Mouse (Mus musculus) hindlimb bud, embryonic 11.5 days (tissue): ENCODE results near the gene Prokr1.
"Not testable (repeated sequence)": the region's sequence is repeated elsewhere in the genome, so short reads cannot be mapped to it uniquely, and the experiment has no call there.

Experiments
- DNase-seq: peaks from one replicate; pipeline ENCODE4 v3.0.0-alpha.2; 2012; ENCODE audit warnings: low read depth, low spot score; ENCODE audit errors: extremely low spot score

Gene Prokr1

DNA sequence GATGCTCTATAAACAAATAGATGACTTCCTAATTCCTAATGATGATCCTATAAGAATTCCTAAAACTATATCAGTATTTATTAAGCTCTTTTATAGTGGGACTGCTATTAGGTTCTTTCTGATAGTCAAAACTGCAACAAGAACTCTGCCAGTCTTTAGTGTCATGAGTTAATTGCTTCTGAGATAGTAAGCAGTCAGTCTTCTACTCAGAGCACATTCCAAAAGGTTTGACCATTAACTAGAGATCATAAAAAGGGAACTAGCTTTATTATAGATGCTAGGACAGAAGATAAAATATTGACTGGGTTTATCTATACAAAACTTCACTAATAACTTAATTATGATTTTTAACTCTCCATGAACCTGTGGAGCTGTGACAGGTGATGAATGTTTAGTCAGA is 18.7 kb downstream of the Prokr1 start:
- DNase-seq = not testable (repeated sequence)

DNA sequence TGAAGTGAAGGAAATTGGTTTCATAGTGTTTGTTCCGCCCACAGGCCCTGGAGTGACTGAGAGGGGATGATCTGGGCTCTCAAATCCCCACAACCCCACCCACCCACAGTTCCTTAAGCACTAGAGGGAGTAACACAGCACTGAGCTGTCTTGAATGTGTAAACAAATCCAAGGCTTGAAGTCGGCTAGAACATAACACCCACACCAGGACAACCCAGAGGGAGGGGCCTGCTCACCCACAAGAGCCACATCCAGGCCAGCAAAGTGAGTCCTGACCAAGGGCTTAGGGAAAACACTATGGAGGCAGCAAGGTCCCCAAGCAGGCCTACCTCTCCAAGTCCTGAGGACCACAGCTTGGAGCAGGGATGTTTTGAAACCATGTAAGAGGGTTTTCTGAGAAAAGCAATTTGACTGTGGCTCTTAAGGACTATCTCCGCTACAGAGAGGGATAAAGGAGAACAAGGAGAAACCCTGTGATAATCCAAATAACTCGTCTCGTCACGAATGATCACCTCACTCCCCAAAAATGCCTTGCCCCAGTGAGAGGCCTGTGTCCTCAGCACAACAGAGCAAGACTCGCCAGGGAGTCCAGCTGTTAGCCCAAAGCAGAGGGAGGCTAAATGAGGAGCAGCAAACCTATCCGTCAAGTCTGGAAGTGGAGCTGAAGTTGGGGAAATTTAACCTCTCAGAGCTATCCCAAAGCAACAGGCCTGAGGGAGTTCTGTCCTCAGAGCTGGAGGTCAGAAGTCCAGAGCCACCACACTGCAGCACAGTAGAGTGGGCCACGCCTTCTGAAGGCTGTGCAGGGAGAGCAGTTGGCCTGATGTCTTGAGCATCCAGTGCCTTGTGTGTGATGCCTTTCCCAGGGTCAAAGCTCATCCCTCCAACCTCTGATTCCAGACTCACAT is 22.6 kb downstream of the Prokr1 start:
- no peak for DNase-seq

DNA sequence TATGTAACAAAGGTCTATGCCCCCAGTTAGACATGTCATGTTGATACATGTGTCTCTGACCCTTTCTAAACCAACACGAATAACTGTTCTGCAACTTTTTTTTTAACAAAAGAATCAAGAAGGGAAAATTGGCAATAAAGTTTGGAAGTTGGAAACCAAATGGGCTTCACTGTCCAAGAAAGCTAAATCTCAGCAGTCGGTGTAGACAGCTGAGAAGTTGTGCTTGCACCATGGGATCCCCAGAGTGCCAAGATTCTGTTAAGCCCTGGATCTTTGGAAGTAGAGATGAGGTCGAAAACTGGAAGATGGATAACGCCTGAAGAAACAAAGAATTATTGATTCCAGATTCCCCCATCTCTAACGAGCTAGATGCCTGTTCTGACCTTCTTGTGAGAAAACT is 25.4 kb downstream of the Prokr1 start:
- DNase-seq = no peak

DNA sequence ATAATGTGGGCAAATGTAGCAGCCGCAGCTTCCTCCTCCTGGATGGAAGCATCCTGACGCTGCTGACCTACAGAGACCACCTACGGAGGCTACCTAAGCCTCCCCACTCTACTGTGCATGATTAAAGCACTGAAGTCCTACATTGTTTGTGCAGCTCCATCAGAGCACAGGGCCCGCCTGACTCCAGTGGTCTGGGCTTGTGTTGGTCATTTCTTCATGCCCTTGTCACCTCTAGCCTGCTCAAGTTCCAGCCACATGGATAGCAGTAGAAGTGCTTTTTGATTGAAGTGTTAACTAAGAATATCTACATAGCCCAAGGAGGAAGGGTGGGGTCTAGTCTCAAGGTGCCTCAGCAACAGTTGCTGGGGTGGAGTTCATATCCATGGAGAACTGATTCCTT is 26.2 kb downstream of the Prokr1 start:
- DNase-seq = no peak

DNA sequence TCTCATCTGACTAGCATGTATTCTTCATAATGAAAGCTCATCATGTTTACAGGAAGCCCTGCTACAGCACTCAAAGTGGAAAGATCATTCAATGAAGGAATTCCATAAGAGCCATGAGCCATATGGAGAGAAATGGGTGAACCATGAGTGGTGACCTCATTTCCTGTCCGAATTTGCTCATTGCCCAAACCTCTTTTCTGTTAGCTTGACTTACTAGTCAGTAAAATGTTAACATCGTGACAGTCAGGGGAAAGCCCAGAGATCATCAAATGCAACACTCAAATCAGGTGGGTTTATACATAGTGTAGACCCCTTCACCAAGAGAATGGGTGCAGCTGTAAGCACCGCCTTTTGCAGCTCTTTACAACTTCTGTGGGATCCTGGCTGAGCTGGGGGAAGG is 36.8 kb downstream of the Prokr1 start:
- no peak for DNase-seq

DNA sequence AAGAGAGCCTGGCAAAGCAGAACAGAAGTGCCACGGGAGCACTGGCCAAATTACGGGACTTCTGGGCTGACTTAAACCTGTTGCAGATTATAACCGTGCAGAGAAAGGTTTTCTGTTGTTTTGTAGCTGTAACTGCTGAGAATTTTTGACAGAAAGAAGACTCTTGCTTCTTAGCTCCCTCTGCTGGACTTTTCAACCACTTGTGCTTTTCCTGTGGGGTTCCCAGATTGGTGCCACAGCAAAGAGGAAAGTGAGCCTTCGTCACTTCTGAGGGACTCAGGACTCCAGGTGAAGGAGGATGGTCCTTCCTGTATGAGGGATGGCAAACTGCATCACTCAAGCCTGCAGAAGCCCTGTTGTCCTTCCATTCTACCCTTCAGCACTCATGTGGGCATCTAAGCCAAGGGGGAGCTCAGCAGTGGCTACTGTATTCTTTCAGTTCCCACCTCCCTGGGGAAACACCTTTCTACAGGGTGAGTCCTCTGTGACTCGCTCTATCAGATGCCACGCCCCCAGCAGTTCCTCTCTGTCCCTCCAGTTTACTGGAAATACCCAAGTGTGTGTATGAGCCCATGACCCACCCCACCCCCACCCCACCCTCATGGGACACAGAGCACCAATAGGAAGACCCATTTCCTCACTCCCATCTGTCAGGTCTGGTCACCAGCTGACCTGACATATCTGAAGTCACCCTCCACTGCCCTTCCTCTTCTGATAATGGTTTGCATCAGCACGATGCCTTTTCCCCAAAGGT is 38.3 kb downstream of the Prokr1 start:
- no peak for DNase-seq

DNA sequence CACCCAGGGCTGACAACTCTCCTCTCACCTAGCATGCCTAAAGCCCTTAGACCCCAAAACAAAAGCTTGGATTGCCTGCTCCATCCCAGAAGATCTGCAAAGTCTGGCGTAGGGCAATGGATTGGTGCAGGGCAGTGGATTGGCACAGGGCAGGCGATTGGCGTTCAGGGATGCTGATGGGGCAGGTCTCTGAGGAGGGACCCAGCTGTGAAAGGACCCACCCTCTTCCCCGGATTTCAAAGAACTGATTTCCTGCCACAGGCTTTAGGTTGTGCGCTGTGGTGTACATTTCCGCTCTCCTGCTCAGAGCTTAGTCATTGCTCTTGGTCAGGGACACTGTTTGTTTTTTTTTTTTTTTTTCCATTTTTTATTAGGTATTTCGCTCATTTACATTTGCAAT is 42.7 kb downstream of the Prokr1 start:
- no peak for DNase-seq

DNA sequence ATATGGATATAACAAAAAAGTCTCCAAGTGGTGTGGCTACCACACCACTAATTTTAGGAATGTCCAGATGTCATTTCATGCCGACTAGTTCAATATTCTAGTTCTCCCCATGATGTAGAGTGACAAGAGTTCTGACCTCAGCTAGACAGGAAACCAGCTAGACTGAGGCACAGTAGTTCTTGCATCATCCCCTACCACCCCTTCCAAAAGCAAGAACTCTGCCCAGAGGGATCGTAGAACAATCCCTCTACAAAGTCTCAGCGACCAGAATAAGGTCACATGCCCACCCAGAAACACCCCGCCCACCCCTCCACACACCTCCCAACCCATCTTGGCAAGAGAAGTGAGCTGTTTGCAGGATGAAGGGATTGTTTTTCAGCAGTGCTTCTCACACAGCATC is 43.1 kb downstream of the Prokr1 start:
- DNase-seq = no peak

DNA sequence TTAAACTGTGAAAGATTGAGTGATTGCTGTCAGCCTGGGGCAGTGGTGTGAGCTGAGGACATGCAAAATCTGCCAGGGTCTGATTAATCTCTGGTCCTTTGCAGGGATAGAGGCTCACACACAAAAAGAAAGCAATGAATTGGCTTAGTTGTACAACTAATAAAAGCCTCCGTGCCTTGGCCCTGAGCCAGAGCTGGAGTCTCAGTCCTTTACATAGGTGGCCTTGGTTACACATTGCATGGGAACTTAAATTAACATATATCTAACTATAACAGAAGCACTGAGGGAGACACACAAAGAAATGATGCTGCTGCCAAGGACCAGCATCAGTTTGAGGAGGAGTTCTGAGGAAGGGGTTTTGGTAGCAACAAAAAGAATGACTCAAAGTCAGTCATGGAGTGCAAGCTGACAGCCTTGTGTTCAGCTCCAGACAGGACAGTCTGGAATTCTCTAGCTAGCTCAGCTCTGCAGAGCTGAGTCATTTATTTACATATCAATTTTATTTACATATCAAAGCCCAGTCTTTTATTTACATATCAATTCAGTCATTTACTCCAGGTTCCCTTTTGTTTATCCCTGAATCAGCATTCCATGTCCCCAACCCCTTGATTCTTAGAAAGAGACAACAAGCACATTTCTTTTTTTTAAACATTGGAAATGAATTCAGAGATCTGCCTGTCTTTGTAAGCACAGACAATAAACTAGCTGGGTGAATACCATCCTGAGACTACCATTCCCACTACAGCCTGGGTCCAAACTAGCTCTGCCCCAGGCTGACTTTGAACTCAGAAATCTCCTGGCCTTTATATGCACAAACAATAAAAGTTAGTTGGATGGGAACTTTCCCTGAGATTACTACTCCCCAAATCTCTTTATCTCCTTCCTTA is 45.0 kb downstream of the Prokr1 start:
- no peak for DNase-seq

DNA sequence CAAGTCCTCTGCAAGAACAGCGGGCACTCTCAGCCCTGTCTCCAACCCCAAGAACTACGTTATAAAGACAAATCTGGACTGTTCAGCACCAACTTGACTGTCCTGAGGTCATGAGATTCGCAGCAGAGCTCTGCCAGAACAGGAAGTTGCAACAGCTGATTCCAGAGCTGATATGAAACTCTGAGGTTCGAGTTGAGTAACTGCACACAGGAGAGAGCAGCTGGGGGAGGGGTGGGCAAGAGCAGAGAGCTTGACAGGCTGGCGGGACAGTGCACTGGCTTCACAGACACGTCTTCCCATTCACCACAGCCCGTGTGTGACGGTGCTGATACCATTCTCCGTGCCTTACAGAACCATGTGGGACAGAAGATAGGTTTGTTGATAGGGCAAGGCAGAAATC is 48.5 kb downstream of the Prokr1 start:
- no peak for DNase-seq

DNA sequence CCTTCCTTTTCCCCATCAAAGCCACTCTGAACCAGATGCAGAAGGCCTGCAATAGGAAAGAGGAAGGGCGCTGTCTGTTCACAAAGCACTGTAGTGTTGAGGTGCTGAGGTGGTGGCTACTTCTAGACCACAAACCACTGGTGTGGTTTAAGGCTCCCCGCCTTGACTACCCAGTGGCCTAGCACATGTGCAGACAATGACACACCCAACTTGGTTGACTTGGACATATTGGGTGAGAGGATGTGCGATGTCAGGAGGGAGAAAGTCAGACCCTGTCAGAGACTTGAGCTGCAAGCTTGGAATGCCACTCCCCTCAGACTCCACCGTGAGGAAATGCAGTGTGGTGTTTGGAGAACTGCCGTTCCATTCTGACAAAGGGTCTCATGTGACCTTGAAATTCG is 49.4 kb downstream of the Prokr1 start:
- no peak for DNase-seq

DNA sequence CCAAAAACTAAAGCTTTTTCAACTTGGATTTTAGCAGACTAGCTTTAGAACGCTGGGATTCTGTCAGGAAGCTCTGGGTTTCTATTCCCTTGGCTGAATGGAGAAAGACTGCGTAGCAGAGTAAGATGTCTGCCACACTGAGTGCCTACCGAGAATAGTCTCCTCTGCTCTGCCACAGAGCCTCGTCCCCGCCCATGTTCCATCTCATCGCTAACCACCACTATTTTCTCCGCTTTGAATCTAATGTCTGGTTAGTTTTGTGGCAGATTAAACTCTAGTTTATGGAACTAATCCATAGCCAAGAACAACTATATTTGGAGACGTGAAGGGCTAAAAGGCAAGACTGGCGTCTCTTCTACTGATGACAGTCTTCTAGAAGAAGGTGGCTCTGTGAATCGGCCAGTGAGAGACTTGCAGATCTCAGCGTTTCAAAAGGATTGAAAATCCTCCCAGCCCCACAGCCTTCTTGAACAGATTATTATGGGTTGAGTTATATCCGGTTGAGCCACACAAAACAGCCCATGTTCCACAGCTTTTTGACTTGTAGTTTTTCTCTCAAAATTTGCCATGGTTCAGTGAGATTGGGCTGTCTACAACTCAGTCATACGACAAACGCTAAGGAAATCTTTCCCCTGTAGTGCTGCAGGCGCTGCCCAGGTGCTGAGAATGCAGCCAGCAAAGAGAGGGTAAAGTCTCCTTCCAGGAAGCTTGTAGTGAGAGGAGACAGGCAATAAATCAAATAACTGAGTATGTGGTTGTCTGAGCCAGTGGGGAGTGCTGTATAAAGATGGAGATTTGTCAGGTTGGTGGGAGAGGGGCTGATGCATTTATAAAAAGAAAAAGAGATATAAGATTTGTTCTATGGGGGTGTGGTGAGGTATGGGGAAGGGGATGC is 51.9 kb downstream of the Prokr1 start:
- DNase-seq = no peak

DNA sequence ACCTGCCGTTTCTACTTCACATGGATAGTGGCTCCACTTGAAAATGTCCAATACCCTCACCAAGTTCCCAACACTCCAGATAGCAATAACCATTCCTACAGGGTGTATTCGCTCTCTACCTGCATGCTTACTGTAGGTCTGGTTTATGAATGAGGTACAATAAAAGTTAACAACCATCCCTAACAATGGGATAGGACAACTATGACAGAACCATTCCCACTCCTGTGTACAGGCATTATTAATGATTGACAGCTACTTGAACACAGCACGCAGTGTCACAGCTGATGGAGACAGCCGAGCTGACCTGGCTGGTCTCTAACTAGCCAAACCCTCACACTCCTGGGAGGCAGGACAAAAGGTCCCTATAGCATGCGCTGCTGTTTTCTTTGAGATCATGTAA is 52.9 kb downstream of the Prokr1 start:
- no peak for DNase-seq

DNA sequence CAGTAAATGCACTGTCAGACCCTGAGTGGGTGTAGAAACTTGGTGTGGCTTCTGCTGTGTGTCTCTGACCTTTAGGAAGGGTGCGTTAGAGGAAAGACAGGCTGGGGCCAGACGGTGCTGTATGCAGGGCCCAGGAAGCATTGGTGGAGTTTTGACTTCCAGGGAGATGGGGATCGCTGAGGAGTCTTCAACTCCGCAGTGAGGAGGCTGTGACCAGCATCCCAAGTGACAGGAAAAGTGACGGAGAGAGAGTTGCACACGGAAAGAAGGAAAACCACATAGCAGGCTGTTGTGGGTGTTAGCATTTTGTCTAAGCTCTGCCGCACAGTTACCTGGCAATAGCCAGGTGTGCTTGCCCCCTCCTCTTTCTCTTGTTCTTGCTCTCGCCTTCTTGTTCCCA is 54.3 kb downstream of the Prokr1 start:
- no peak for DNase-seq

DNA sequence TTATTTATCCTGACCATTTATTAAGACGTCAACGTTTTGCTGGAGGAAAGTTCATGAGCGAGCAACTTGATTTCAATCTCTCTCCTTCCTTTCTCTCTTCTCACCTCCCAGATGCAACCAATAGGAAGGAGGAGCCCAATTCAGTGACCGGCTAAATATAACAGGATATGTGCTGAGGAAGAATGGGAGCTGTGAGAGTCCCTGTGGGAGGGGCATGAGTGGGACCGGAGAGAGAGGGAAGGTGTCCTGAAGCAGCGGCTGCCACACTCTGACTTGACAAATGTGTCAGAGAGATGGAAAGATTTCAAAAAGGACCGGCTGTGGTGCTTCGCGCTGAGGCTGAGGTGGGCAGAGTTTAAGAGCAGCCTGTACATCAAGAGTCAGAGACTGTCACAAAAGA is 54.9 kb downstream of the Prokr1 start:
- no peak for DNase-seq

DNA sequence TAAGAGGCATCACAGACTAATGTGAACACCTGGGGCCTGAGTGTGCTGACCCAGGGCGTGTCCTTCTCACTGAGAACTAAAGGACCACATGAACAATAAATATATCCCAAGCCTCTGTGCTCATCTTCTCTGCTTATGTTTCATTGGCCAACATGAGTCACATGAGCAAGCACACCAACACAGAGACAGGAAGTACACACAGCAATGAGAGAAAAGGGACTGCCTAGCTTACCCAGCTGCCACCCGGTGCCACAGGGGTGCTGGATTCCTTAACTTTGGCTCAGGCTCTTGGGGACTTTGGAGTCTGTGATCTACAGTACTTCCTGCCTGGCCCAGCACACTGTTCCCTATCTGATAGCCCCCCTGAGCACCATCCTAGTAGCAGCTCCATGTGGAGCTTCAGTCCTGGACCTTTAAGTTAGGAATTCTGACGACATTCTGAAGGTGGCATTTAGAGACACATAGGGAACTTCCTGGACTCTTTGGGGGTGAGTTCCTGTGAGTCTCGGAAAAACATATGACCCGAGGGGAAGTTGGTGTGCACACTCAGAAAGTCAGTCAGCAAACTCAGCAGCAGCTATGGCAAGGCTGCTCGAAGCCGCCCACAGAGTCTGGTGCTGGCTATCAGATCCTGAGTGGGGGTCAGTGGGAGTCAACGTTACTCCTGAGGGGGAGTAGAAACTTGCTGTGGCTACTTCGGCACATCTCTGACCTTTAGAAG is 55.5 kb downstream of the Prokr1 start:
- DNase-seq = no peak

DNA sequence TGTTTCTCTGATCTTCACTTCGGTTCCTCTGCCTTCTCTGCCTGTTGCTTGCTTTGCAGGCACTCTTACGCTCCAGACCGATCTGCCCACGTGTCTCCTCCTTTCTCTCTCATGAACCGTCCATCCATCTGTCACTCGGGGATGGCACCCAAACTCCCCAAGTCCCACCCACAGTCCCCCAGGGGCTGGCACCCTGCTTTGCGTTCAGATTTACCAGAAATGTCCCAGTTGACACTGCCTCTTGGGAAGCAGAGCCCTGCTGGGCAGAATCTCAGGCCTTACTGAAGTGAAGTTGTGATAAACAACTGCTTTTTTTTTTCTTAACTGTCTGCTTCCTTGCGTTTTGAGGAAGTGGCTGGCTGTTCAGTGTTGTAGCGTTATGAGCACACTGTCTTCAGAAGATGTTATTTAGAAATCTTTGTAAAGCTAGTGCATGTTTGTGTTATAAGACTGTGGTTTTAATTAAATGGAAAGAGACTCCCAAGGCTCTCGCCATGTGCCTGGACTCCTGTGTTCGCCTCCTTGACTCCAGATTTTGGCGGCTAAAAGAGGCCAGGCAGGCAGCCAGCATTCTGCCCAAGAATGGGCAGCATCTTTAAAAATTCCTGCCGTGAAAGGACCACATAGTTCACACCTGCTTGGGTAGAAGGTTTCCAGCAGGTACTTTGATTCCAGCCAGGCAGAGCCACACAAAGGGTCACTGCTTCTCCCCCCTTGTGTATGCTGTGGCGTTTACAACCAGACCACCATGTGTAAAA is 57.4 kb downstream of the Prokr1 start, which contains the start of gene Arhgap25:
Gene Arhgap25, minus strand, starts transcription at position 307 of the 758 bp plus-strand sequence.
- no peak for DNase-seq

DNA sequence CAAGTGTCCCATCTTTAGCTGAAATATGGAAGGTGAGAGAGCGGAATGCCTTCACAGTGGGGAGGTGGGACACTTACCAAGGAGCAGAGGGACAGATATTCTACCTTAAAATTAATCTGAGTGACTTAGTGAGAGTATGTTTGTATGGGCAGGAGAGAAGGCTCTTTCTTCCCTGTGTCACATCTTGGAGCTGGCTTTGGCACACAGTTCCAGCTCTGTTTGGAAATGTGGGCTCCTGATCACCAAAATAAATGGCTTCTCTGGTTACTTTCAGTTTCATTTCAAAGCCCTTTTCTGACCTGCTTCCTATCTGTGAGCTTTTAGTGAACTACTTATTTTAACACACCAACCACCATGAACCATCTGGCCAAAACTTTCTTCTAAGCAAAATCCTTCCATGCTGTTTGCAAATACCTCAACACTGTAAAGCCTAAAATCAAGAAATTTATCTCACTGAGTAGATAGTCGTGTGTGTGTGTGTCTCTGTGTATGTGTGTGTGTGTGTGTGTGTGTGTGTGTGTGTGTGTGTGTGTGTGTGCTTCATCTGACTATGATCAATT is 59.0 kb downstream of the Prokr1 start:
- no peak for DNase-seq

DNA sequence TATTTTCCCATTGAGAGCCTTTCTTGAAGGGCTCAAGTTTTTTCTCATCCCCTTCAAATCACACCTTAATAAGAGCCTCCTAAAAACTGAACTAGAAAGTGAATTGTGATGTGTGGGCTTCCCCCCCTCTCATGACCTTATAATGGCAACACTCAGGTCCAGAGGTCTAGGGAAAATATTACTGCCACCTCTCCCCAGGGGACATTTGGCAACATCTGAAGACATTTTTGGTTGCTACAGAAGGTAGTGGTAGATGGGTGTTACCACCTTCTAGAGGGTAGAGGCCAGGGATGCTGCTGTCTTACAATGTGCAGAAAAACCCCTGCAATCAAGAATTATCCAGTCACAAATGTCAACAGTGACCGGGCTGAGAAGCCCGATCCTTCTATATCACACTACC is 60.2 kb downstream of the Prokr1 start:
- DNase-seq = no peak
